Mouse (Mus musculus) heart, adult 2 months (tissue): ENCODE results near the gene Cpne9.

Experiments
- CTCF ChIP-seq: fragments of 200-600 bp; IDR thresholded peaks from 2 replicates; pipeline ENCODE4 v1.8.1; 2022; ENCODE audit warnings: antibody characterized with exemption, mild to moderate bottlenecking, moderate library complexity
- POLR2A ChIP-seq: fragments of 200-500 bp; IDR thresholded peaks from 2 replicates; pipeline ENCODE4 v1.6.1; 2011; ENCODE audit warnings: mild to moderate bottlenecking, low read depth, low read length, control low read depth; ENCODE audit not compliant: insufficient read depth

DNA sequence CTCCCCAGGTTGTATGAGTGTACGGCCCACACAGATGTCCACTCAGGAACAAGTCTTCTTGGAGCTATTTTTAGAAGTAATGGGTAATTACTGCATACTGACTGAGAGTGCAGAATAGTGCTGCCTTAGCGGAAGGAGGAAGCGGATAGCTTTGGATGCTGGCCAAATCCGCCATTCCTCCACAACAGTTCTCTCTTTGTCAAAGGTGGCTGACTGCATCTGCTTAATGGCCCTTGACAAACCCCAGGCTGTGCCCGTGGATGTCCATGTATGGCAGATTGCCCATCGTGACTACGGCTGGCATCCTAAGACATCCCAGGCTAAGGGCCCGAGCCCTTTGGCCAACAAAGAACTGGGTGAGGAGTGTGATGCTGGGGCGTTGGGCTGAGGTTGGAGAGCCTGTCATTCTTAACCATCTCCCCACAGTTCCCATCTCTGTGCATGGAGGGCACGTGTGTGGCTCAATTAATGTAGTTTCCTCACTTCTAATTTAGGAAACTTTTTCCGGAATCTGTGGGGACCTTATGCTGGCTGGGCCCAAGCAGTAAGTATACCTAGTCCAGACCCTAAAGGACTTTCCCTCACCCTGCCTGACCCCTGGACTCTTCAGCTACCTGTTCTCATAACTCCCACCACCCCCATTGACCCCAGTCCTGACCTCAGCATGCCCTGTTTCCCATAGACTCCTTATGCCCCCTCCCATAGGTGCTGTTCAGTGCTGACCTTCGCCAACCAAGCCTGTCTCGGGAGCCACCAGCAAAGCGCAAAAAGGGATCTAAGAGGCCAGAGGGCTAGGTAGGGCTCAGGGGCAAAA is 51.2 kb downstream of the Cpne9 start:
- TF ChIP-seq CTCF (no peak), POLR2A (no peak)
